Mouse (Mus musculus) megakaryocyte, embryonic 14.5 days (primary cell): Measurements from ENCODE around the gene Pou3f1. TPM values are rescaled to one million over a fixed set of nuclear protein-coding genes. Genes with fewer than 3 reads are reported as not detected.

Experiments used
- H3K27me3 ChIP-seq: replicated peaks from 2 replicates; pipeline ENCODE3; 2012; ENCODE audit warnings: inconsistent platforms
- H3K36me3 ChIP-seq: replicated peaks from 2 replicates; pipeline ENCODE3; 2012; ENCODE audit warnings: low read length, inconsistent platforms, mixed read lengths
- H3K4me1 ChIP-seq: 2 replicates; pipeline ENCODE4 v1.6.1; 2012; ENCODE audit warnings: inconsistent platforms
- H3K4me3 ChIP-seq: replicated peaks from 2 replicates; pipeline ENCODE3; 2012; ENCODE audit warnings: moderate library complexity, mild to moderate bottlenecking, inconsistent platforms
- H3K9me3 ChIP-seq: 2 replicates; pipeline ENCODE4 v1.6.1; 2012; ENCODE audit warnings: inconsistent platforms
- FLI1 ChIP-seq: IDR thresholded peaks from 2 replicates; pipeline ENCODE4 v1.6.1; 2012; ENCODE audit warnings: low read length, inconsistent platforms, mixed read lengths
- GATA1 ChIP-seq: IDR thresholded peaks from 3 replicates; pipeline ENCODE4 v1.6.1; 2012; ENCODE audit warnings: mixed read lengths, low read length, inconsistent platforms, borderline replicate concordance
- polyA plus RNA-seq: library from polyadenylated mRNA; stranded (reverse); fragments of >175 nt; gene quantifications from 2 replicates; pipeline ENCODE4 v1.2.3, GENCODE M21; 2012; ENCODE audit warnings: low replicate concordance; ENCODE audit not compliant: insufficient read depth

The Pou3f1 gene
- polyA plus RNA-seq, 1 experiment: 0.12 TPM

DNA sequence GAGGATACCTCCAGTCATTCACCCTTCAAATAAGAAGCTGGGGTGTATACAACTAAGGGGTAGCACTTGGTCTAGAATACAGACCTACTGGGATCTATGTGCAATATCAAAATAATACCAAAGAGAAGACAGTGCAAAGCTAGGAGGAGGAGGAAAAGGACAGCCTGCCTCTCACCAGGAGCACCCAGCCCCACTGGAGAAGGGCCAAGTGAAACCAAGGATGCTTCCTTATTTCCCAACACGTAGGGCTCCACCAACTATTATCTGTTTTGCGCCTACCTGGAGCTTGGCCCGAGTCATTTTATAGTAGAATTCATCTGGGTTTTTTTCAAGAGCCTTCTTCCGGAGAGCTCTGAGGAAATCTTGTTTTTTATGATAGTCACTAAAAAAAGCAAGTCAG lies 26.9 kb downstream of the Pou3f1 start:
- Histone ChIP-seq H3K4me1 (peaks cover 26% of the 10 kb centered on the region), H3K36me3 (peaks cover 94% of the 10 kb centered on the region), H3K27me3 (no peaks in the 10 kb centered on the region), H3K4me3 (no peak overlapping the region), H3K9me3 (no peaks in the 10 kb centered on the region)
- TF ChIP-seq FLI1 (no peak), GATA1 (no peak)

DNA sequence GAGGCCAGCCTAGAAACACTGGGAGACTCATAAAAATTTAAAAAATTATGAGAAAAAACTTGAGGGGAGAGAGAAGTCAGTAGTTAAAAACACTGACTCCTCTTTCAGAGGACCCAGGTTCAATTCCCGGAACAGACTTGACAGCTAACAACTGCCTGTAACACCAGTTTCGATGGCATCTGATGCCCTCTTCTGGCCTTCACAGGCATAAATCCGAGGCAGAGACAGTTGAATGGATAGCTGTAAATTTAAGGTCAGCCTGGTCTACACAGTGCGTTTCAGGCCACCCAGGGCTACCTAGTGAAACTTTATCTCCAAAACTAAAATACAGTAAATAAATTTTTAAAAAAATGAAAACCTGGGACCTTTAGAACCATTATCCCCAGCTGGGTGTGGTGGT lies 28.4 kb downstream of the Pou3f1 start:
- Histone ChIP-seq H3K27me3 (no peaks in the 10 kb centered on the region), H3K4me1 (peaks cover 37% of the 10 kb centered on the region), H3K4me3 (no peak overlapping the region), H3K9me3 (no peaks in the 10 kb centered on the region), H3K36me3 (peaks cover 87% of the 10 kb centered on the region)
- TF ChIP-seq FLI1 (no peak), GATA1 (no peak)

- H3K36me3 ChIP-seq: peaks cover 83% of the 10 kb centered on the region
- H3K9me3 ChIP-seq: no peaks in the 10 kb centered on the region
- H3K27me3 ChIP-seq: no peaks in the 10 kb centered on the region
- H3K4me1 ChIP-seq: peaks cover 42% of the 10 kb centered on the region
- TF ChIP-seq FLI1: no peak
- no peak for TF ChIP-seq GATA1
- no peak overlapping the region for H3K4me3 ChIP-seq
Measured at GRCm38 (mm10) chr4:124685453-124685852, 28.8 kb downstream of the Pou3f1 start.

DNA sequence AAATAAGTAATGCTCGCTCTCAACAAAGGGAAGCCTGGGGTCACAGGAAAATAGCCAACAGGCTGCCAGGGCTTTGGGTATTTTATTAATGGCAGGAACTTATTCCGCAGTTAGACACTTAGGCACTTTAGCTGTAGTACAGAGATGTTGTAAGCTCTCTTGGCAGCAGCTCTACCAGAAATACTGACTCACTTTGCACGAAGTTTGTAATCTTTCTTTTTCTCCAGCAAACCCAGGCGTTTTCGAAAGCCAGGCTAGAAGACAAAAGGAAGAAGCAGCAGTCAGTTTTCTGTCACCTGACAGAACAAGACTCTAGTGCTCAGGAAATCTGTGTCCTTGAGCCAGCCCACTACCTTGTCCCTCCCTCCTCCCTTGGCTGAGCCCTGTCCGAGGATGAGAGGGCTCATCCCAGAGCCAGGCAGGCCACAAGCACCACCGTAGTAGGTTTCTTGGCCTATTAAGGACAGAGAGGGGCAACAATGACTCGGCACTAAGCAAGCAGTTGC lies 29.3 kb downstream of the Pou3f1 start:
- Histone ChIP-seq H3K27me3 (no peaks in the 10 kb centered on the region), H3K9me3 (no peaks in the 10 kb centered on the region), H3K4me1 (peaks cover 47% of the 10 kb centered on the region), H3K4me3 (peak overlapping the region; percentile 64), H3K36me3 (peaks cover 78% of the 10 kb centered on the region)
- TF ChIP-seq GATA1: no peak
- no peak for TF ChIP-seq FLI1

DNA sequence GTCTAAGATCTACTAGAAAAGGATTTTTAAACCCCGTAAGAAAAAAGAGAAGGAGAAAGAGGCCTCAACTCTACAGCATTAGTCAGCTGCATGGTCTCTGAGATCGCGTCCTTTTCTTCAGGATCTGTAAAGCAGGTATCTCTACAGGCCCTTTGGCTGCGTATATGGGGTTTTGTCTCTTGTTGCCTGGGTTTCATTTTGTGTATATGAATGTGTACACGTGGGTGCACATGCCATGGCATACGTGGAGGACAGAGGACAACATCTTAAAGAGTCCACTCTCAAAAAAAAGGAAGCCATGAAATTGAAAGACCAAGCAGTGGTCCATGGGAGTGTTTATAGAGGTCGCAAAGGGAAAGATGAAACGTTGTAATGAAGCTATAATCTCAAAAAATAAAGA lies 34.8 kb downstream of the Pou3f1 start:
- TF ChIP-seq GATA1 (no peak), FLI1 (no peak)
- H3K4me1 ChIP-seq: peaks cover 86% of the 10 kb centered on the region
- no peaks in the 10 kb centered on the region for H3K9me3 ChIP-seq
- peaks cover 27% of the 10 kb centered on the region for H3K36me3 ChIP-seq
- no peaks in the 10 kb centered on the region for H3K27me3 ChIP-seq
- peak overlapping the region; percentile 84 for H3K4me3 ChIP-seq

- TF ChIP-seq FLI1 (no peak), GATA1 (no peak)
- Histone ChIP-seq H3K4me3 (peak overlapping the region; percentile 99), H3K4me1 (peaks cover 85% of the 10 kb centered on the region)
Measured at GRCm38 (mm10) chr4:124692416-124692861, 35.8 kb downstream of the Pou3f1 start.

DNA sequence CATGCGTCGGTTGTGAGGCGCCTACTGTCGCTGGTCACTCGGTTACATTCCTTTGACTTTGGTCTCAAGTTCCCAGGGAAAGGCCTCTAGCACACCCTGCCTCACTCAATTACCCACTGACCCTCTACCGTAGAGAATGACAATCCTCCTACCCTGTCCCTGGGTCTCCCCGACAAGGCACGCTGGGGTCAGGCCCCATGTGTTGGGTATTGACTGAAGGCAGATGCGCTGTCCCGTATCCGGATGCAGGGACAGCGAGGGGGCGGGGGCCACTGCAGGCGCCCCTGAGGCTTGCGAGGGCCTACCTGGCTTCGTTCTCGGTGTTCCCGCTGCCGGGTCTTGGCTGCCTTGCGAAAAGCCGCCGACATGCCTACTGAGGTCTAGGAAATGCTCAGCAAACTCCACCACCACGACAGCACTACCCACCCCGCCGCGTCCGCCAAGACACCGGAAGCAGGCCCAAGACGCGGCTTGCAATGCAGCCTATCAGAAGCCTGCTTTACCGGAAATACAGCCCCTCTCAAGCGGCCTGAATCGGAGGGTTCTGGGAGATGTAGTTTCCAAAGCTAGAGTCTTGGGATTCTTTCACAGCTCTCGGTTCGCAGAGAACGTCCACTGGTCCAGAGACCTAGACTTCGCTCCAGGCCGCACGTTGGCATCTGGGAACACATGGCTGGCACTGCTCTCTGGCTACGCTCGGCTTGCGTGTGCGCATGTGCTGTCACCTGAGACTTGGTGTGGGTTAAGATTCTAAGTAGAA lies 36.7 kb downstream of the Pou3f1 start, which contains the start of gene Utp11:
Utp11 (minus strand) TSS at position 466 of the 760 bp plus-strand sequence.
- Histone ChIP-seq H3K4me3 (peak within 1 kb of the TSS; percentile 99), H3K27me3 (no peaks in the 10 kb centered on the region), H3K36me3 (peaks cover 19% of the 10 kb centered on the region), H3K9me3 (no peaks in the 10 kb centered on the region), H3K4me1 (peaks cover 87% of the 10 kb centered on the region)
- no peak for TF ChIP-seq GATA1
- peak; percentile 58; the same call in 1 of the 2 replicates for TF ChIP-seq FLI1

More at GRCm38 (mm10) chr4:124692416-124692861, 35.8 kb downstream of the Pou3f1 start:
- no peaks in the 10 kb centered on the region for H3K27me3 ChIP-seq
- no peaks in the 10 kb centered on the region for H3K9me3 ChIP-seq
- H3K36me3 ChIP-seq: peaks cover 18% of the 10 kb centered on the region

DNA sequence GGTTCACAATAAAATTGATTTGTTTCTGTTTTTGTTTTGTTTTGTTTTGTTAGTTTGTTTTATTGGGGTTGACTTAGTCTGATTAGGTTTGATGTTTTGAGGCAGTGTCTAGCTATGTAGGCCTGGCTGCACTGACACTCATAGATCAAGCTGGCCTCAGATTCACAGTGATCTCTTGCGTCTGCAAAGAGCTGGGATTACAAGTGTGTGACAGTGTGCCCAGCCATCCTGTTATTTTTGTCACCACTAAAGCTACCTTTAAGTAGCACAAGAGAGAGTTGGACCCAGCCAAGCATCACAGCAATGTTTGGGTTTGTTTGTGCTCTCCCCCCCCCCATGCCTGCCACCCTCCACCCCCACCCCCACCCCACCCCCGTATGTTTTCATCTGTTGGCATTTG lies 38.0 kb downstream of the Pou3f1 start:
- TF ChIP-seq GATA1 (no peak), FLI1 (no peak)
- no peak overlapping the region for H3K4me3 ChIP-seq
- H3K27me3 ChIP-seq: no peaks in the 10 kb centered on the region
- H3K4me1 ChIP-seq: peaks cover 93% of the 10 kb centered on the region
- peaks cover 25% of the 10 kb centered on the region for H3K36me3 ChIP-seq
- H3K9me3 ChIP-seq: no peaks in the 10 kb centered on the region

GRCm38 (mm10) chr4:124695786-124696516 lies 39.3 kb downstream of the Pou3f1 start:
- no peaks in the 10 kb centered on the region for H3K27me3 ChIP-seq
- peaks cover 21% of the 10 kb centered on the region for H3K36me3 ChIP-seq
- no peaks in the 10 kb centered on the region for H3K9me3 ChIP-seq
- no peak for TF ChIP-seq FLI1
- TF ChIP-seq GATA1: no peak
- peaks cover 88% of the 10 kb centered on the region for H3K4me1 ChIP-seq
- H3K4me3 ChIP-seq: peak overlapping the region; percentile 94
